Mouse (Mus musculus) ovary, adult 18-20 months (tissue): ENCODE measurements around the gene Prrc2a.
A peak's percentile ranks its signal among the peaks of the same experiment; 100 is the strongest.
"Not testable (repeated sequence)": the region's sequence is repeated elsewhere in the genome, so short reads cannot be mapped to it uniquely, and the experiment has no call there.

Experiments
- DNase-seq: peaks from one replicate; pipeline ENCODE4 v3.0.0; 2022; ENCODE audit warnings: low spot score, mixed read lengths

Gene Prrc2a

DNA sequence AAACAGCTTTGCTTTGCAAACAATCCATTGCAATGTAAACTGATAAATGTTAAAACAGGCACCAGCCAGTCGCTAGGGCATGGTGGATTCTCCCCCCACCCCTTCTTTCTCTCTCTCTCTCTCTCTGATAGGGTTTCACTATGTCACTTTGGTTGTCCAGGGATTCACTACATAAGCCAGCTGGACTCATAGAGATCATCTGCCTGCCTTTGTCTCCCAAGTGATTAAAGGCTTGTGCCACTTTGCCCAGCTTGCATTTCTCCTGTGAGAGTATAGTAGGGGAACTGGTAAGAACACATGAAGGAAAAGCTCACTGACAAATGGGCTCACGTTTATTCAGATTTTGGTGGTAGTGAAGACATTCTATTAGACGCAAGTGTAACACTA is 32.5 kb downstream of the Prrc2a start:
- no peak for DNase-seq

DNA sequence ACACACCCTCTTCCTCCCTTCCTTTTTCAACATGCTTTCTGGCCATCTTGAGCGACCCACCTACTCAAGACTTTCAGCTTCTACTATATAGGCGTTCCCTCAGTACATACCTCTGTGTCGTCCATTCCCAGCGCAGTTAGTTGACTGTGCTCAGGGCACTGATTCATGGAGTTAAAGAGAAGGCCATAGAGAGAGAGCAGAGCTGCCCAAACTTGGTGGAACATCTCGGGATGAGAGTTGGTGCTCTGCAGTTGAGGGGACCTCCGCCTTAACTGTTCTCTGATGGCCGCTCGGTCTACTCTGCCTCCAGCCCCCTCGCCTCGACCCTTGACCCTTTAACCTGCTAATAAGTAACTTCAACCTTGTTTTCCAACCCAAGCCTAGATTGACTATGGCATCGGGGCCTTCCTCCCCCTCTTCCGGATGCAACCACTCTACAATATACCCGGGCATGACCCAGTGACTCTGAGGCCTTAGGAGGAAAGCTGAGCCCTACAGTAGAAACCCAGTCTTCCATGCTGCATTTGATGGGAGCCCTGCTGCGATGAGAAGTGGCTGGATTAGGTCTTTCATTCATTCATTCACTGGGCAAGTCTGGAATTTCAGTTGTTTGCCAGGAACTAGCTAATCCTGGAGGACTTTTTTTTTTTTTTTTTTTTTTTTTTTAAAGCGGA is 33.1 kb downstream of the Prrc2a start, which contains the start of gene Apom:
Apom (minus strand) TSS at position 551 of the 674 bp plus-strand sequence.
- DNase-seq = no peak

DNA sequence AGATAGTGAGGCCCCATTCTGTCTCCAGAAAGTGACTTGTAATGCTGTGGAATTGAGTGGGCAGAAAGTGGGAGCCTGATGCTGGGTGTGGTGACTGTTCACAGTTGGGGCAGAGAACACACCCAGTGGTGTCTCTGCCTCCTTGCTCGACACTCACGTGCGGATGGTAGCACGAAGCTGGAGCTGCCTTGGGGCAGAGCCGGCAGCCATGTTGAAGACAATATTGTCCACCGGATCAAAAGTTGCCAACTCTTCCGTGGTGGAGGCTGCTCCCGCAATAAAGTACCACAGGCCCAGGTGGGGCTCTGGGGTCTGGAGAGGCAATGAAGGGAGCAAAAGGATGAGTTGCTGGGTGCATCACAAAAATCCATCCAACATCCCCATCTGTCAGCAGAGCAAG is 33.7 kb downstream of the Prrc2a start:
- no peak for DNase-seq

DNA sequence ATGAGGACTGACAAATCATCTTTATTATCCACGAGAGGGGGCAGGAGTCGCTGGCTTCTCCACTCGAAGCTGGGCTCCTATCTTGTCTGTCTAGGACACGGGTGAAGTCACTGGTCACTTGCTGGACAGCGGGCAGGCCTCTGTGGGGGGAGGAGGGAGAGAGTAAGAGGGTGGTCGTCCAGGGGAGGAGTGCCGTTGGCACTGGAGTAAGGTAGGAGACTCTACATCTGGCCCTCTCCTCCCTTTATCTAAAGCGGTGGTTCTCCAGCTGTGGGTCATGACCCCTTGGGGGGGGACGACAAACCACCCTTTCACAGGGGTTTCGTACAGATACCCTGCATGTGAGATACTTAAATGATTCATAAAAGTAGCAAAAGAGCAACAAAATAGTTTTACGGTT is 35.7 kb downstream of the Prrc2a start:
- DNase-seq = no peak

DNA sequence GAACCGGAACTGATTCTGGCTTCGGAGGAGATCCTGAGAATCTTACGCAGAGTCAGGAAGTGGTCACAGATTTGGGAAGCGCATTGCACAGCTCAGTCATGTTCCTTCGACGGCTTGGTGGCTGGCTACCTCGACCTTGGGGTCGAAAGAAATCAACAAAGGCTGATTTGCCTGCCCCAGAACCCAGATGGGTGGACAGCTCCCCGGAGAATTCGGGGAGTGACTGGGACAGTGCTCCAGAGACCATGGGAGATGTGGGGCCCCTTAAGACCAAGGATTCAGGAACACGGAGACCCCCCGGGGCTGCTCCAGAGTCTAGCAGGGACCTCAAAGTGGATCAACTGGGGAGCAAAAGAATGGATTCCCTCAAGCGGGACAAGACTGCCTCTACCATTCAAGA is 37.7 kb downstream of the Prrc2a start:
- no peak for DNase-seq

DNA sequence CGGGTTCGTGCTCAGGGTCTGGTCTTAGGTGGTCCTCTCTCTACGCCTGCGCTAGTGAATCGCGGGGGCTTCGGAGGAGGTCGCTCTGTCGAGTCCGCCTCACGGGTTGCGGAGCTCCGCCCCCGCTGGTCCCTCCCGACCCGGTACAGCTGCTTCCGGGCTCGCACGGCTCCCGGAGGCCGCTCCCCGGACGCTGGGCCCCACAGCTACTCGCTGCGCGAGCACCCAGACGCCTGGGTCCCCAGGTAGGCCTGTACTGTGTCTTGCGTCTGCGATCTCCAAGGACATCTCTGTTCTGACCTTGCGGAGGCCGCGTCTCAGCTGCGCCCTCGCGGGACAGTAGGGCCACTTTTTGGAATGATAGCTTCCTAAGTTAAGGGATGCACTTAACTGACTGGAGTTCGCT is 38.5 kb downstream of the Prrc2a start, which contains the start of gene D17H6S53E:
D17H6S53E (plus strand) TSS at position 168 of the 406 bp plus-strand sequence.
- peak; percentile 60 for DNase-seq

DNA sequence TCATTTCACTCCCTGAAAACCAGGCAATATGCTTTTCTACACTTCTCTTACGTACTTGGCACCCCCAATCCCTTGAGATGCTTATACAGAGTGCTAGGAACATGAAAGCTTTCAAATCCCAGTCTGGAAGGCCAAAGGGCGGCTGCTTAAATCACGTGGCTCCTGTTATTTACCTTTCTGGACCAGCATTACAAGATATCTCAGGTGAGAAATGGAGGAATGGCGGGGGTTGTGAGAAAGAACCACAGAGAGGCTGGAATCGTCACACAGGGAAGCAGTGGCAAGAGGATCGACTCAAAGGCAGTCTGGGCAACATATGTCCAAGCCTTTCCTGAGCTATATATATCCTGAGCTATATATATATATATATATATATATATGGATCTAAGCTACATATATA is 39.1 kb downstream of the Prrc2a start:
- DNase-seq = no peak

DNA sequence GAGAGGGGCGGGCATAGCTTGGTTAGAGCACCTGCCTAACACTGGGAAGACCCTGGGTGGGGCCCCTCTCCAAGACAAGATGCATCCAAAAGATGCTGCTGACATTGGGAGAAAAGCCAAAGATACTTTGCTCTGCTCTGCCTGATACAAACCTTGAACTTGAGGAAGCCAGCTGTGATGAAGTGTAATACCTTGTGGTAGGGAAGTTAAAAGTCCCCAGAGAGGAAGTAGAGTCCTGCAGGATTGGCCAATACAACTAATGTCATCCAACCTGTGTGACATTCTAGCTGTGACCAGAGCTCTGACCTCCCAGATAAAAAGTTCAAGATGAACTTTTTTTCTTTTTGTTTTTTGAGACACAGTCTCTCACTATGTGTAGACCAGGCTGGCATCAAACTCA is 39.6 kb downstream of the Prrc2a start:
- no peak for DNase-seq

DNA sequence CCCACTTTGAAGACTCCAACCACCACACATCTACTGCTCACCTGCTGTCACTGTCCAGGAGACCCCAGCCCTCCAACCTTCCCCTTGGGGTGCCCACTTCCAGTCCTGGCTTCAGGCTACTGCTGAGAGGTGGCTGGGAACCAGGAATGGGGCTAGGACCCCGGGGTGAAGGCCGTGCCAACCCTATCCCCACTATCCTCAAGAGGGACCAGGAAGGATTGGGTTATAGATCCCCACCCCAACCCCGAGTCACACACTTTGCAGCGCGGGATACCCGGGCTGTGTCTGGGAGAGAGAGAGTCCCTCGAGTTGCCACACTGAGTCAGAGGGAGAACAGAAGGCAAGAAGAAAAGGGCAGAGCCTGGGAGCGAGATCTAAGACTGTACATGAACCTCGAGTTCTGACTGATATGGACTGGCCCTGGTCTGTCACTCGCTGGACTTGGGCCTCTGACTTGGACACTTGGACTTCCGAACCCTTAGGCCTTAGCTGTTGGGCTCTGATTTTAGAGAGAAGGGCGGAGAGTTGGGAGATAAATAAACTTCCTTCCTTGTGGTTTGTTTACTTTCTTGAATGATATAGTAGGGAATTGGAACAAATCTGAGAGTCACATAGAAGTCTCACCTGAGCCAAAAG is 40.3 kb downstream of the Prrc2a start:
- not testable (repeated sequence) for DNase-seq

DNA sequence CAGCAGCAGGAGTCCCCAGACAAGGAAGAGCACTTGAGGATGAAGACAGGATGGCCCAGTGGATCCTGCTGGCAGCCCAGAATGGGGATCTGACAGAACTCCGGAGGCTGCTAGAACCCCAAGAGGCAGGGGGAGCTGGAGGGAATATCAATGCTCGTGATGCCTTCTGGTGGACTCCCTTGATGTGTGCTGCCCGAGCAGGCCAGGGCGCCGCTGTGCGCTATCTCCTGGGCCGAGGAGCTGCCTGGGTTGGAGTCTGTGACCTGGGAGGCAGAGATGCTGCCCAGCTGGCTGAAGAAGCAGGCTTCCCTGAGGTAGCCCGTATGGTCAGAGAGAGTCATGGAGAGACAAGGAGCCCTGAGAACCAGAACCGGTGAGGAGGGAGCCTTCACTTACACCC is 41.4 kb downstream of the Prrc2a start:
- not testable (repeated sequence) for DNase-seq

DNA sequence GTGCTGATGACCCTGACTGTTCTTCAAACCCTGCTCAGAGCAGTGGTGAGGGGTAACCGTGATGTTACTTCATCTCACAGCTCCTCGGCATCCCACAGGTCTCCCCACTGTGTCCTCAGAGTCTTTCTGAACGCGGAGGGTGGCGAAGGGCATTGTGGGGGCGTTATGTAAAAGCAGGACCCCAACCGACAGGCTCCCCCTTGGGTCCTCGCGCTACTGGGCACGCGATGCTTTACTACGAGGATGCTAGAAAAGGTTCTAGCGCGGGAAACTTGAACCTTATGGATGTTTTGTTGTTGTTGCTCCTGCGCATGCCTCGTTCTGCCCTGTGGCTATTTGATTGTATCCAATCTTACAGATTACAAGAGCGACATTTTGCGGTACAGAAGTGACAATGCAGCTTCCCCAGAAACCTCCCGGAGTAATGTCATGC is 42.8 kb downstream of the Prrc2a start, which contains the start of gene Csnk2b:
Csnk2b (minus strand) TSS at position 183 of the 433 bp plus-strand sequence.
- no peak for DNase-seq

DNA sequence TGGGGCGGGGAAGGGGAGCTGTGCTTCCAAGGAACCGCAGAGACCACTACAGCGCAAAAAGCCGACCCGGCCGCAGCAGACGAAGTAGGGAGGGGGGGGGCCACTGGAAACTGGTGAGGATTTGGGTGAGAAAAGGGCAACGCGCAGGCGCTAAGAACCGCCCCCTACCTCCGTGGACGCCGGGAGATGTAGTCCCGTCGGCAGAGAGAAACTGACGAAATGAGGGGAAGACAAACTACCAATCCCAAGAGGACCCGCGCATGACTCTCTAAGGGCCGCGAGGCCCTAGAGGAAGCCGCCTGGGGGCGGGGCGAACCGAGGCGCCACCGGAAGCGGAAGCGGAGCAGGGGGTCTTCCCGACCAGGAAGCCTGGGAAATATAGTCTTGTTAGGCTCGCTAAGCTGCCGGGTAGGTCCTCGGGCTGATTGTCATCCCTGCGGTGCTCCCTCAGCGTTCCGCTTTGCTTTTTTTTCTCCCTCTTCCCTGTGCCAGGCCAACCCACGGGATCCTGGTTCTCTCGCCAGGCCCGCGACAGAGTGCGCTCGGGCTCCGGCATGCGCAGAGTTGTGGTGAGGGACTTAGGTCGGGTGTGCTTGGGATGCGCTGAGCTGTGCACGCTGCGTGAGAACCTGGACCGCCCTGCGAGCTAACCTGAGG is 43.4 kb downstream of the Prrc2a start, which contains the start of gene Gpank1:
Gpank1 (plus strand) TSS at position 313 of the 657 bp plus-strand sequence.
- peak; percentile 98 for DNase-seq

DNA sequence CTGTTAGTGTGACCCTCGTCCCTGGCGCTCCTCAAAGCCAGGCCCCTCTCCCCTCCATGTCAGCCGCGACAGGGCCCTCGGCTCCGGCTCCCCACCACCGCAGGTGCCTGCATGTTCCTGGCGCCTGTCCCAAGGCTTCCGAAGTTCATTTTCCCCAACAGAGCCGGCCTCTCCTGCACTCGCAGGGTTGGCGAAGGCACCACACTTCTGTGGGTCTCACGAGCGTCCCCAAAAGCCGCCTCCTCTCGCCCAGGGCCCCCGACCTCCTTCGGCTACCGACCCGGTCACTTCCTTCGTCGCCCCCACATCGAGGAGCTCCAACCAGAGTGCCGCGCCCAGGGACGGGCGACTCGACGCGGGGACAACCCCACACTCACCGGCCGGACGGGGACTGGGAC is 44.0 kb downstream of the Prrc2a start:
- DNase-seq = no peak

DNA sequence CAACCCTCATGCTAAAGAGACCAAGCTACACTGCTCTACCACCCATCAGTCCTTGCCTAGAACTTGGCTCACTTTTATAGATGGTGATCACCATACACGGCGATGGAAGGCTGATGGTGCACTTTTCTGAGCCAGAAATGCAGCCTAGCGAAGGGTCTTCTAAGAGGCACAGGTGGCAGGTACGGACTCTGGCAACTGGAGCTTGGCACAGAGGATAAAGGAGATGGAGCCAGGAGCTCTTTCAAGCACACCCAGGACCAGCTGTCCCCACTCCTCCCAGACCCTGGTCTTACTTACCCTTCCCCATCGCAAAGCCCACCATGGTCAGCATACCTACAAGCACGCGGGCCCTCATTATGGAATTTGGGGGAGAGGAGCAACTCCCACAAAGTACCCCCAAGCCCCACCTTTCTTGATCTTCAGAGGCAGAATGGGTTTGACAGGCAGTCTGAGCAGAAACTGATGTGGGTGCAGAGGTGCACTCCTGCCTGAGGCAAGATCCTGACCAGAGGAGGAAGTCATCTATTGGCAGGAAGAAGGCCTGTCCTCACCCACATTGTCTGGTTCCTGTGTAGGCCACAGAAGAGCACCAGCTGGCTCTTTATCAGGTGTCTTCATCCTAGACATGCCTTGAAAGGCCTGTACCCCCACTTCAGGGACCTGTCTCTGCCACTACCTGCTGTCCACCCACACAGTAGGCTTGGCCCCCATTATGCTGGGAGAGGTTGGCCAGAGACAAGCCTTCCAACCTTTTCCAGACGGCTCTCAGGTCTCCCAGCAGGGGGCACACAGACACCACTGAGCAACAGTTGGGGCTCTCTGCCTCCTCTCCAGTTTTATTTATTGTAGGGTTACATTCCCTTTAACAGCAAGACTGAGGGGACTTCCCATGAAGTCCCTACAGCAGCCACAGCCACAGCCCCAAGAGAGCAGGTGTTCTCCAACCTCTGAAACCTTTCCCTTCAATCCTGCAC is 49.4 kb downstream of the Prrc2a start, which contains the start of gene Ly6g5b:
Ly6g5b (minus strand) TSS at position 383 of the 974 bp plus-strand sequence.
- DNase-seq = no peak

DNA sequence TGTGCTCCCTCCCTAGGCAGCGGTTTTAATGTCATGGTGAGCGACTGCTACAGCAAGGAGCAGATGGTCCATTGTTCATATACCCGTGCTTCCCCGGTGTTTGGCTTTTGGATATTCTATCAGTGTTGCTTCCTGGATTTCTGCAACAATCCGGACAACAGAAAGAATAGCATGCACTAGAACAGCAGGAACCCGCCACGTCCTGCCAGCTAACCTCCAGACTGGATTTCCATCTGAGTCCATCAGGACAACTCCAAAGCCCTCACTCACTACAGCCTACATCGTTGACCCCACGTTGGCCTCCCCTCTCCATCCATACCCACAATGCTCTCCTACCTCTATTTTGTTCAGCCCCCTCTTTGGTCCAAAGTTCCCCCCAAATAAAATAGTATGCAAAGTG is 52.9 kb downstream of the Prrc2a start:
- no peak for DNase-seq

DNA sequence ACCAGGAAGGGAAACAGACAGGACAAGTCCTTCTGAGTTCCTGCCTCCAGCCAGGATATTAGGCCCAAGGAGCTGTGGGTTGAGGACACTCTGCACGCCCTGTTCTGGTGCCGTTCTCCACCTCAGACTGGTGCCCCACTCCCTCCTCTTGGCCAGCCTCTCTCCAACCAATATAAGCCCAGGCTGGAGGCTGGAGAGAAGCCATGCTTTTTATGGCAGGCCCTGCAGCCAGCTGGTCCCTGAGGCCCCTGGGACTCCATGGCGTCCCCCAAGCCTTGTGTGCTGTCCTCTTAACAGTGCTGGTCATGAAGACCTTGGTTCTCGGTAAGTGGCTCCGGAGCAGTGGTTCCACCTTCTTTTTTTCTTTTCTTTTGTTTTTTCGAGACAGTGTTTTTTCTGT is 56.6 kb downstream of the Prrc2a start, which contains the start of gene Ly6g5c:
Ly6g5c (plus strand) TSS at position 183 of the 400 bp plus-strand sequence.
- no peak for DNase-seq

DNA sequence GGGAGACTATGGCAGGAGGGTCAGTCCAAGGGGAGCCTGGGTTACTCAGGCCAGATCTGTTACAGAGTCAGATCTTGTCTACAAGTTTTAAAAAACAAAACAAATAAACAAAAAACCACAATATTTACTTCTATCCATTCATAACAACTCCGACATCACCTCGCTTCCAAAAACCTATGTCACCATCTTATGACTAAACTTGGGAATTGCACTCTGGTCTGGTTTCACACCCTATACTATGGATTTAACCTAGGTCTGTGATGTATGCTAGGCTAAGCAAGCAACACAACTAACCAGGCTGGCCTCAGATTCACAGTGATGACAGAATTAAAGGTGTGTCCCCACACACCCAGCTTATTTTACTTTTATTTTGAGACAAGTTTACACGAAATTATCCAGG is 58.2 kb downstream of the Prrc2a start:
- DNase-seq = no peak

DNA sequence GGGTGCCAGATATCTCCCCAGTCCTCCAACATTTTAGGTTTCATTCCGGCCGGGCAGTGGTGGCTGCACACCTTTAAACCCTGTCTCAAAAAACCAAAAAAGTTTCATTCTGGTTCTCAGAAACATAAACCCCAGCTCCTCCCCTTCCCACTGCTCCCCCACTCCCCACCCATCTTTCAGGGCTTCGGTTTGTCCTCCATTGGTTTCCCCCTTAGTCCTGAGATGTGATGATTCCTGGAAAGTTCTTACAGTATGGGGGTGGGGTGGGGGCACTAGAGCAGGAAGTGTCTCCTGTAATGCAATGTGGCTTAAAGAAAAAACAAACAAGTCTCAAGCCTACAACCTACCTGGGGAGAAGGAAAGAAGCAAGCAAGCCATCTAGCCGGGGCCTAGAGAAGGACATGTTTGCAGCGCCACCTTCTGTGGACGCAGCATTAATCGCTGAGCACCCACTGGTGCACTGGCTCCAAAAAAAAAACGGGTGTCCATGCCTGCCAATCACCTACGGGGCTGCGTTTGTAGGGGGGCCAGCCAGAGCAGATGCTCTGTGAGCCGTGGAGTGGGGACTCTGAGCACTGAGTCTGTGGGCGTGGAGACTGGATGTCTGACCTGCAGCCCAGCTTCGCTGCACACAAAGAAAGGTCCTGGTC is 58.8 kb downstream of the Prrc2a start:
- DNase-seq = no peak

DNA sequence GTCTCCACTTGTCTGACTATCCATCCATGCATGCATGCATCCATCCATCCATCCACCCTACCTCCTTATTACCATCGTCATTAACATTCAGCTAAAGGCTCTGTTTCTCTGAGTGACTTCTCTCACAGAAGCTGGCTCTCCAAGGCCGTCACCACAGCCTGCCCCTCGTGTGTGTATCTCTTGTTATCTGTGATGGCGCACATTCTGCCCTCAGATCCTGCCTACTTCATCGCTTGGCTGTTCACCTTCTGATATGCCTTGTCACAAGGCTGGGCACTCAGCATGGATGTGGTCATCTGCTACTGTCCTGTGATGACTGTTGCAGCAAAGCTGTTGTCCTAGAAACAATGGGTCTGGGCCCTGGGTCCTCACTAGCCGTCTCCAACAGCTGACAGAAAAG is 59.9 kb downstream of the Prrc2a start:
- no peak for DNase-seq

DNA sequence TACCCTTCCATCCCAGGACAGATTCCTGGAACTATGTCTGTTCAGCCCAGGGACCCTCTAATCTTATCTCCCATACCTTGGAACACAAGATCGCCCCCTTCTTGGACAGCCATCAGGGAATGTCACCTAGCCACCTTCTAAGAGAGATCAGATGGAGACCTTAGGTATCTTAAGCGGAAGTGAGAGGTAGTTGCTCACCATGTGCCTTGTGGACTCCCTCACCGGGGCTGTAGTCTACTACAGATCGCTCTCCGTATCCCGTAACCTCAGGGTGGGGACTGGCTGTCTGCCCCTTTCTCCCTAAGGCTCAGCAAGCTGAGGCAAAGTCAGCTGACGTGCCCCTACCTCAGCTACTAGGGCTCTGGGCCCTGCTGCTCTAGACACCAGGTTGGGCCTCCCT is 60.6 kb downstream of the Prrc2a start:
- DNase-seq = no peak

DNA sequence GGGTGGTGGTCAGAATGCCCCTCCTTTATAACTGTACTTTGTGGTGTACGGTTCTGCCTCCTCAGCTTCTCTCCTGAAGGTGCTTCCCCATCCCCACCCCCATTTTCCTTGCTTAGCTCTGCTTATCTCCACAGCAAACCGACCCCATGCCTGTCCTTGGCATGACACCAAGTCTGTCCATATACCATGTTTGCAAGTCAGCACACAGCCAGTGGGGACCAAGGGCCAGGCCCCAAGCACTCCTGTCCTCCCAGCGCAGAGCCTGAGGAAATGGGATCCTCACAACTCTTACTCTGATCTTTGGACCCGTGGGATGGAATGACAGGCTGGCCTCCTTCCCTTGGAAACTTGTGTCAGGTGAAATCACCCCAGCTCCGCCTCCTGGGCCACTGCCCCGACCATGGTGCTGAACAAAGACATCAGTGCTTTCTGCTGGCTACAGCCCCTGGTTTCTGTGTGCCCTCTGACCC is 61.4 kb downstream of the Prrc2a start:
- no peak for DNase-seq
